Mouse (Mus musculus): ENCODE results near the gene Pafah2. TPM values are rescaled to one million over a fixed set of nuclear protein-coding genes. Genes with fewer than 3 reads are reported as not detected.
A peak's percentile ranks its signal among the peaks of the same experiment; 100 is the strongest.

Gene Pafah2
- polyA plus RNA-seq, 1 experiment from 2014 or later: 9.0 TPM

- Histone ChIP-seq H3K27me3 (replicated peaks) (no peaks in the 10 kb centered on the region; the same call in 1 of the 2 replicates), H3K9me3 (no peaks in the 10 kb centered on the region), H3K27ac (replicated peaks) (no peak overlapping the region), H3K9ac (no peak overlapping the region), H3K4me1 (peaks cover 20% of the 10 kb centered on the region), H3K4me3 (peak overlapping the region; percentile 75), H3K36me3 (peaks cover 12% of the 10 kb centered on the region), H3K4me2 (peak overlapping the region; percentile 99)
- ATAC-seq (ENCODE audit: extremely low read depth, insufficient number of reproducible peaks, low FRiP score, low TSS enrichment): no peak
- WGBS: 68% methylated on average over 11 of the region's 11 CpGs
Observed at GRCm38 (mm10) chr4:134466381-134467262, 70.5 kb downstream of the Pafah2 start.

DNA sequence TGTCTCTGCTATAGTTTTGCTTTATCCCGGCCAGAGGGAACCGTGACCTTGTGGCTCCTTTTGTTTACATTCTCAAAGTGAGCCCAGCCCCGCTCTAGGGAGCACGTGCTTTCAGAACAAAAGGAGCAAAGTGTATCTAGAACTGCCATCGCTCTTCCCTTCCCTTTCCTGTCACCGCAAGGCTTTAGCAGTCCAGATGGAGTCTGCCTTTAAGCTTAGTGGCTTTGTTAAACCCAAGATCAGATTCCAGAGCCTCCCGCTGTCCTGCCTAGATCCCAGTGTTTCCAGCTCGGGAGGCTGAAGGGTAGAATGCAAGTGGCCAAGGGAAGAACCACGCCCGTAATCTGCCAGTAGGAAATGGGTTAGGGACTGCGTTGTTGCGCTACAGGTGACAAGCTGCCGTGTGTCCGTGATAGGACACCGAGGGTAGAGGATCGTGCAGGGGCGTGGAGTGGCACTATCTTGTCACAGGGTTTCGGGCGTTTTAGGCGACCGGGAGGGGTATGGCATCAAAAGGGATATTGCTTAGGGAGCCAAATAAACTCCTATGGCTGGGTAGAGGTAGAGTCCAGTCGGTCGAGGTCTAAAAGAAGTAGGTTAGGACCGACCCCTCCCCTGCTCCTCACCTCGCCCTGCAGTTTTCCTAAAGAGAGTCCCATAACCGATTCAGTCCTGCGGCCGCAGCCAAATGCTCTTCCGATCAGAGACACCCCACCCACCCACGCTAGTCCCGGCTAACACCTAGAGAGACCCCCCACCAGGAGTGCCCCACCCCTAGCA, 71.5 kb downstream of the Pafah2 start:
- Histone ChIP-seq H3K4me2 (peak overlapping the region; percentile 99), H3K27me3 (replicated peaks) (no peaks in the 10 kb centered on the region; the same call in 1 of the 2 replicates), H3K4me3 (peak overlapping the region; percentile 75), H3K27ac (replicated peaks) (peak overlapping the region; percentile 92), H3K36me3 (peaks cover 21% of the 10 kb centered on the region), H3K9ac (peak overlapping the region; percentile 91), H3K4me1 (peaks cover 20% of the 10 kb centered on the region), H3K9me3 (no peaks in the 10 kb centered on the region)
- WGBS: under 1% methylated on average over 31 of the region's 31 CpGs
- no peak for ATAC-seq (ENCODE audit: extremely low read depth, insufficient number of reproducible peaks, low FRiP score, low TSS enrichment)

GRCm38 (mm10) chr4:134468215-134468575, 72.1 kb downstream of the Pafah2 start, which contains the start of gene Stmn1:
Gene Stmn1, plus strand, starts transcription at chr4:134468320.
- Histone ChIP-seq H3K4me3 (peak within 1 kb of the TSS; percentile 75), H3K27ac (replicated peaks) (peak within 1 kb of the TSS; percentile 92), H3K9ac (peak within 1 kb of the TSS; percentile 91), H3K9me3 (no peaks in the 10 kb centered on the region), H3K4me2 (peak within 1 kb of the TSS; percentile 99), H3K4me1 (peaks cover 20% of the 10 kb centered on the region), H3K27me3 (replicated peaks) (no peaks in the 10 kb centered on the region; the same call in 1 of the 2 replicates), H3K36me3 (peaks cover 27% of the 10 kb centered on the region)
- WGBS: under 1% methylated on average over 30 of the region's 31 CpGs
- ATAC-seq (ENCODE audit: extremely low read depth, insufficient number of reproducible peaks, low FRiP score, low TSS enrichment): peak; percentile 91

- peak overlapping the region; percentile 75 for H3K4me3 ChIP-seq
- peaks cover 29% of the 10 kb centered on the region for H3K36me3 ChIP-seq
- peak; percentile 90 for ATAC-seq (ENCODE audit: extremely low read depth, insufficient number of reproducible peaks, low FRiP score, low TSS enrichment)
- no peaks in the 10 kb centered on the region; the same call in 1 of the 2 replicates for H3K27me3 ChIP-seq (replicated peaks)
- peaks cover 20% of the 10 kb centered on the region for H3K4me1 ChIP-seq
- peak overlapping the region; percentile 91 for H3K9ac ChIP-seq
- peak overlapping the region; percentile 92 for H3K27ac ChIP-seq (replicated peaks)
- under 1% methylated on average over 68 of the region's 68 CpGs for WGBS
- H3K9me3 ChIP-seq: no peaks in the 10 kb centered on the region
- H3K4me2 ChIP-seq: peak overlapping the region; percentile 99
Observed at GRCm38 (mm10) chr4:134468578-134469266, 72.6 kb downstream of the Pafah2 start.

GRCm38 (mm10) chr4:134469341-134469796, 73.2 kb downstream of the Pafah2 start:
- WGBS: 19% methylated on average over 6 of the region's 6 CpGs
- Histone ChIP-seq H3K36me3 (peaks cover 36% of the 10 kb centered on the region), H3K4me2 (peak overlapping the region; percentile 99)

GRCm38 (mm10) chr4:134469985-134470384, 73.9 kb downstream of the Pafah2 start:
- peak overlapping the region; percentile 91 for H3K9ac ChIP-seq
- H3K9me3 ChIP-seq: no peaks in the 10 kb centered on the region
- ATAC-seq (ENCODE audit: extremely low read depth, insufficient number of reproducible peaks, low FRiP score, low TSS enrichment): no peak
- H3K4me1 ChIP-seq: peaks cover 20% of the 10 kb centered on the region
- H3K36me3 ChIP-seq: peaks cover 42% of the 10 kb centered on the region
- 78% methylated on average over 3 of the region's 3 CpGs for WGBS
- no peak overlapping the region for H3K27ac ChIP-seq (replicated peaks)
- H3K27me3 ChIP-seq (replicated peaks): no peaks in the 10 kb centered on the region; the same call in 1 of the 2 replicates
- peak overlapping the region; percentile 99 for H3K4me2 ChIP-seq
- H3K4me3 ChIP-seq: peak overlapping the region; percentile 75

More at GRCm38 (mm10) chr4:134469341-134469796, 73.2 kb downstream of the Pafah2 start:
- Histone ChIP-seq H3K4me1 (peaks cover 20% of the 10 kb centered on the region), H3K9me3 (no peaks in the 10 kb centered on the region), H3K9ac (peak overlapping the region; percentile 91), H3K4me3 (peak overlapping the region; percentile 75), H3K27ac (replicated peaks) (peak overlapping the region; percentile 92), H3K27me3 (replicated peaks) (no peaks in the 10 kb centered on the region; the same call in 1 of the 2 replicates)
- ATAC-seq (ENCODE audit: extremely low read depth, insufficient number of reproducible peaks, low FRiP score, low TSS enrichment): no peak

- Histone ChIP-seq H3K27ac (replicated peaks) (no peak overlapping the region), H3K27me3 (replicated peaks) (no peaks in the 10 kb centered on the region), H3K4me3 (no peak overlapping the region), H3K9ac (no peak overlapping the region), H3K4me2 (no peak overlapping the region), H3K36me3 (peaks cover 57% of the 10 kb centered on the region), H3K9me3 (no peaks in the 10 kb centered on the region), H3K4me1 (peaks cover 20% of the 10 kb centered on the region)
- no peak for ATAC-seq (ENCODE audit: extremely low read depth, insufficient number of reproducible peaks, low FRiP score, low TSS enrichment)
Observed at GRCm38 (mm10) chr4:134471469-134471868, 75.3 kb downstream of the Pafah2 start.

DNA sequence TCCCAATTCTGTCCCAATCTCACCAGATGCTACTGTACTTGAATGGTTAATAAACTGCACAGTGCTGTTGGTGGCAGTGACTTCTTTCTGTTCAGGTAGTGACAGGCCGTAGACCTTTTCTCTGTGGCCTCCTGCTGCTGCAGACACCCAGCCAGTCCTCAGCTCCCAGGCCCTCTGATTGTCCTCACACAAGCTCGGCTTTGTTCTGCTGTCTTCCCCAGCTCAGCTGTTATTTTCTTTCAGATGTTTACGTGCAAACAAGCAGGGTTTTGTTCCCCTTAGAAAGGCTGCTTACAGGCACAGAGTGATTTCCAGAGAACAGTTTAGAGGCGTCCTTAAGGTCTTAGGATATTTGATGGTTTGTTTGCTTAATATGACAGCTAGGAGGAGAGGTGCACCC, 77.6 kb downstream of the Pafah2 start:
- no peak overlapping the region for H3K4me2 ChIP-seq
- H3K27me3 ChIP-seq (replicated peaks): no peaks in the 10 kb centered on the region
- peaks cover 66% of the 10 kb centered on the region for H3K36me3 ChIP-seq
- no peak overlapping the region for H3K4me3 ChIP-seq
- ATAC-seq (ENCODE audit: extremely low read depth, insufficient number of reproducible peaks, low FRiP score, low TSS enrichment): no peak
- no peak overlapping the region for H3K27ac ChIP-seq (replicated peaks)
- H3K4me1 ChIP-seq: peaks cover 11% of the 10 kb centered on the region
- WGBS: 84% methylated on average over 4 of the region's 4 CpGs
- no peaks in the 10 kb centered on the region for H3K9me3 ChIP-seq
- no peak overlapping the region for H3K9ac ChIP-seq

- WGBS: 77% methylated on average over 8 of the region's 8 CpGs
Observed at GRCm38 (mm10) chr4:134474240-134474639, 78.1 kb downstream of the Pafah2 start.

GRCm38 (mm10) chr4:134476899-134477298, 80.8 kb downstream of the Pafah2 start:
- 84% methylated on average over 8 of the region's 8 CpGs for WGBS
- H3K4me2 ChIP-seq: no peak overlapping the region
- H3K9me3 ChIP-seq: no peaks in the 10 kb centered on the region
- peaks cover 8% of the 10 kb centered on the region; the same call in 1 of the 2 replicates for H3K27me3 ChIP-seq (replicated peaks)
- no peaks in the 10 kb centered on the region for H3K4me1 ChIP-seq
- H3K36me3 ChIP-seq: peaks cover 52% of the 10 kb centered on the region
- no peak overlapping the region for H3K9ac ChIP-seq
- H3K4me3 ChIP-seq: no peak overlapping the region
- no peak for ATAC-seq (ENCODE audit: extremely low read depth, insufficient number of reproducible peaks, low FRiP score, low TSS enrichment)
- no peak overlapping the region for H3K27ac ChIP-seq (replicated peaks)

More at GRCm38 (mm10) chr4:134474240-134474639, 78.1 kb downstream of the Pafah2 start:
- Histone ChIP-seq H3K9me3 (no peaks in the 10 kb centered on the region), H3K9ac (no peak overlapping the region), H3K27me3 (replicated peaks) (no peaks in the 10 kb centered on the region), H3K36me3 (peaks cover 66% of the 10 kb centered on the region), H3K4me2 (no peak overlapping the region), H3K4me1 (peaks cover 10% of the 10 kb centered on the region), H3K4me3 (no peak overlapping the region), H3K27ac (replicated peaks) (no peak overlapping the region)
- no peak for ATAC-seq (ENCODE audit: extremely low read depth, insufficient number of reproducible peaks, low FRiP score, low TSS enrichment)

Data from heart, embryonic 13.5 days (tissue).